ENCODE assay signal across 16 mouse cellular contexts in the genomic region with DNA sequence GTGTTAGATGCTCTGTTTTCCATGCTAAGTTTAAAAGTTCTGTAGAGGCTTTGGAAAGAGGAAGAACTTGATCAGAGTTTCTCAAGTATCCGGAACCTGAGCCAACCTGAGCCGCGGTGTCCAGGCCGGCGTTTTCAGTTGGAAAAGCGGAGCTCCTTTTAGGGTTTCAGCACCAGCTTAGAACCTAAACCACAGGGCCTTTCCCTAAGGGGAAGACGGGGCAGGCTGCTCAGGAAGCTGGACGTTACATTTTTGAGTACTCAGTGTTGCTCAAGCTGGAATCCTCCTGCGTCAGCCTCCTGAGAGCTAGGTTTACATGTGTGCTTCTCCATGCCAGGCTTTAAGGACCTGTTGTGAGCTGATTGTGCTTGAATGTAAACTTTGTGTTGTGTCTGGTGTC. TPM values are rescaled to one million over a fixed set of nuclear protein-coding genes. Genes with fewer than 3 reads are reported as not detected.
"Had no signal": no experiment of that assay in that cellular context is flagged by ENCODE, and none has a peak within 500 bp of the region (broad histone marks: within the 10 kb centered on the region; RNA-seq: fewer than 3 reads in every experiment).

No protein-coding gene starts in this region.

- H3K9me3 ChIP-seq: limb, embryonic 12.5 days; neural tube, embryonic 13.5 days had no signal

- H3K9ac ChIP-seq: limb, embryonic 12.5 days; liver, embryonic 14.5 days; neural tube, embryonic 13.5 days had no signal

- H3K4me3 ChIP-seq: limb, embryonic 12.5 days; neural tube, embryonic 13.5 days had no signal

- H3K27ac ChIP-seq: kidney, postnatal 0 days; limb, embryonic 12.5 days; liver, embryonic 14.5 days; neural tube, embryonic 13.5 days had no signal

- H3K4me2 ChIP-seq: limb, embryonic 12.5 days; neural tube, embryonic 13.5 days had no signal

- ATAC-seq: midbrain, embryonic 16.5 days had no signal

- H3K27me3 ChIP-seq: limb, embryonic 12.5 days; neural tube, embryonic 13.5 days had no signal

- DNase-seq: kidney, adult 11 months; kidney, adult 9 months; kidney, postnatal 36 days; layer of hippocampus, adult 9-11 months; layer of hippocampus, postnatal 36 days; retina, postnatal 1 day; right cerebral cortex, postnatal 4 days; spleen, adult 18-20 months; thymus, adult 2 months; thymus, postnatal 25 days had no signal

RNA-seq across cellular contexts. Expression of a gene that starts 49.4 kb away (rescaled TPM):
- total RNA-seq: megakaryocyte-erythroid progenitor cell, adult 5-6 weeks had no signal
